Mouse (Mus musculus) left cerebral cortex, adult 9 months (tissue): ENCODE data around the gene Rapgefl1.
"Not testable (repeated sequence)": the region's sequence is repeated elsewhere in the genome, so short reads cannot be mapped to it uniquely, and the experiment has no call there.

Experiments used
- DNase-seq, 2 experiments: peaks; one replicate each; pipeline ENCODE4 v3.0.0; 2022; ENCODE audit warnings: low spot score in 2 of 2

Rapgefl1 gene

DNA sequence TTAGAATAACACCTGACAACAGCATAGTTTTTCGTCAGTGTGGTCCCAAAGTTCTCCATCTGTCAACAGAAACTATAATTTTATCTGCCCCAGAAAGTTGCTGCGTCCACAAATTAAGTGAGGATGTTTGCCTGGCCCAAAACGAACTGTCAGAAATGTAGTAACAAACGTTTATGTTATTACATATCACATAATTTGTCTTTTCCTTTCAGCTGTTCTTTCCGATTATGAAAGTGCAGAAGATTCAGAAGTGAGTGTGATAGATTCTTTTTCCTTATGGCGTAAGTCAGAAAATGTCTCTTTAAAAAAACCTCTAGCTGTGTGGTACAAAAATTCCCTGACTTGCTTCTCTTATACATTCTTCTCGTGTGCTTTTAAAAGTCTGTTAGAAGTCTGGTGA is 25.9 kb upstream of the Rapgefl1 start:
- DNase-seq, result no peak

GRCm38 (mm10) chr11:98816706-98817239 is 19.8 kb upstream of the Rapgefl1 start:
- no peak for DNase-seq

- DNase-seq, result no peak
Measured at GRCm38 (mm10) chr11:98820968-98821367, 15.6 kb upstream of the Rapgefl1 start.

DNA sequence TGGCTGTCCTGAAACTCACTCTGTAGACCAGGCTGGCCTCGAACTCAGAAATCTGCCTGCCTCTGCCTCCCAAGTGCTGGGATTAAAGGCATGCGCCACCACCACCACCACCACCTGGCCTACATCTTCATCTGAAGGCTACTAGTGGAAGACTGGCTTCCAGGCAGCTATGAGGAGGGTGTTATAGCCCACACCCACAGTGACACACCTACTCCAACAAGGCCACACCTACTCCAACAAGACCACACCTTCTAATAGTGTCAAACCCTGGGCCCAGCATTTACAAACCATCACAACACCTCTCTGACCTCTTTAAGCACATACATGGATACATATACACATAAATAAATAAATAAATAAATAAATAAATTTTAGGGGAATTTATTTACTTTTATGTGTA is 10.5 kb upstream of the Rapgefl1 start:
- DNase-seq, result not testable (repeated sequence)

- no peak for DNase-seq
Measured at GRCm38 (mm10) chr11:98827877-98828276, 8.7 kb upstream of the Rapgefl1 start.

DNA sequence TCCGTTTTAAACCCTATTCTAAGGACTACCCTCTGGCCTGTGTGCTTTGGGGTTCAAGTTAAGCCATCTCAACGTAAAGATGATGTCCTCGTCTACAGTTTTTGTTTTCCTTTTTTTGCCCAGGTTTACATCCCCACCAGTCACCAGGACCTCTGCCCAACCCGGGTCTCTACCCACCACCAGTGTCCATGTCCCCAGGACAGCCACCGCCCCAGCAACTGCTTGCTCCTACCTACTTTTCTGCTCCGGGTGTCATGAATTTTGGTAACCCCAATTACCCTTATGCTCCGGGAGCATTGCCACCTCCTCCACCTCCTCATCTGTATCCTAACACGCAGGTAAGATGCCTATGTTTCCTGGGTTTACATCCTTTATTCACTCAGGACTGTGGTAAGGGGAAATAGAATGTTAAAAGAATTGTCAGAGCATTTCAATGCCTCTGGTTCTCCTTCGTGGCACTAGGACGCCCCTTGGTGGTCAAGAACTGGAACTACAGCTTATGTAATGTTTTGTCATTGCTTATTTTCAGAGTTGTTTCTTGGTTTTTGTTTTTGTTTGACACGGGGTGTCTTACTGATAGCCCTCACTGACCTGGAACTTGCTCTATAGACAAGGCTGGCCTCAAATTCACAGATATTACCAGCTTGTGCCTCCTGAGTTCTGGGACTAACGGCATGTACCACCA is 7.4 kb upstream of the Rapgefl1 start:
- DNase-seq, result no peak

- DNase-seq, result no peak
Measured at GRCm38 (mm10) chr11:98829875-98830274, 6.7 kb upstream of the Rapgefl1 start.

DNA sequence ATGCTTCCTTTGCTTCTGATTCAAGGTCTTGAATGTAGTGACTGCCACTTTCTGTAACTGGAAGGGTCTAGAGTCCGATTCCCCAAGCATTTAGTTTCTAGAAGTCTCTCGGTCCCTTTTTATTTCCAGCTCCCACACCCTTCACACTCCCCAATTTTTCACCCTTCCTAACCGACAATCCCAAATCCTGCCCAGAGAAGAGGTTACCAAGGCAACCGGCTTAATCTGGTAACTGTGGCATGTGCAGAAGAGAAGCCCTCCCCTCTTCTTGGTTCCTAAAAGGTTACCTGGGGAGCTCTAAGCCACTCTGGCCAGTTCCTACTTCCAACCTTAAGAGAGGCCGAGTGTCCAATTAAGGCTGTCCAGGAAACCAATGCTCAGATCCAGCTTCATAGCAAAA is 1.3 kb upstream of the Rapgefl1 start:
- DNase-seq, result peak in 1 of 2 experiments; percentile 50

DNA sequence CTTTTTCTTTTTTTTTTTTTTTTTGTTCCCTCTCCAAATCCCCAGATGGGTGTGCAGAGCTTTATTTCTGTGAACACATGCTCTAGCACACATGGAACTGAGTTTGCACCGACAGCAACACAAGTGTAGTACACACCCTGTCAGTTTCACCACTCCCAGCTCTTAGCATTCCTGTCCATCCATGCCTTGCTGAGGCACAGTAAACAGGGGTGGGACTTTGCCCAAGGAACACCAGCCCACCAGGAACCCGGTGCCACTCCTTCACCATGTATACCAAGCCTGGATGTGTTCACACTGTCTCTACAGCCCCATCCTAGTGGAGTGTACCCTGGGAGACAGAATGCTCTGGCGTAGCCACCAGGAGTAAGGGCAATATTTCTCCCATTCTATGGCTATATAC is 860 bp upstream of the Rapgefl1 start:
- no peak for DNase-seq

DNA sequence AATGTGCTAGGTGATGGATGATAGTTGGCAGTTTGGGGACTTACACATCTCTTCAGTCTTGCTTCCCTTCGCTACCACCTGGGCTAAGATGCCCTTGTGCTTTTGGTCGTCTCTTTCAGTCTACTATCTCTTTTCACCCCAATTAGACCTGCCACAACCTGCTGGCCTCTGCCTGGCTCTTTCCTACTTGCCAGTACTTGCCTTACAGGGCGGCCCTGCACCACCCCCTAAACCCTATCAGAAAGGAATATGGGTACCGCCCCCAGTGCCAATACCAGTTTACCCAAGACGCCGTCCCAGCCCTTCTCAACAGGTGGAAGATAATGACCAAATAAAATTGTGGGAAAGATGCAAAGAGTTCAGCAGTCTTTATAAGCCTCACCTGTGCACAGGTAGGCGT is 457 bp upstream of the Rapgefl1 start:
- no peak for DNase-seq

DNA sequence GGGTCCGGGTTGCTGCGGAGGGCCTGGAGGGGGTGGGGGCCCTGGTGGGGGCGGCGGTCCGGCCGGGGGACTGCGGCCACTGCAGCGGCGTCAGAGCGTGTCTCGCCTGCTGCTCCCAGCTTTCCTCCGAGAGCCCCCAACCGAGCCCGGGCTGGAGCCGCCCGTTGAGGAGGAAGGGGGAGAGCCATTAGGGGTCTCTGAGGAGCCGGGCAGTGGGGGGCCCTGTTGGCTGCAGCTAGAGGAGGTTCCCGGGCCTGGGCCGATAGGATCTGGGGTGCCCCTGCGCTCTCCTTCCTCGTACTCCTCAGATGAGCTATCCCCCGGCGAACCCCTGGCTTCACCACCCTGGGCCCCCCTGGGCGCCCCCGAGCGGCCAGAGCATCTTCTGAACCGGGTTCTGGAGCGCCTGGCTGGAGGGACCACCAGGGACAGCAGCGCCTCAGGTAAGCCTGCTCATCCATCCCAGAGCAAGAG is 683 bp downstream of the Rapgefl1 start:
- DNase-seq, result no peak

GRCm38 (mm10) chr11:98837917-98838316 is 1.3 kb downstream of the Rapgefl1 start:
- peak in 1 of 2 experiments; percentile 41 for DNase-seq

DNA sequence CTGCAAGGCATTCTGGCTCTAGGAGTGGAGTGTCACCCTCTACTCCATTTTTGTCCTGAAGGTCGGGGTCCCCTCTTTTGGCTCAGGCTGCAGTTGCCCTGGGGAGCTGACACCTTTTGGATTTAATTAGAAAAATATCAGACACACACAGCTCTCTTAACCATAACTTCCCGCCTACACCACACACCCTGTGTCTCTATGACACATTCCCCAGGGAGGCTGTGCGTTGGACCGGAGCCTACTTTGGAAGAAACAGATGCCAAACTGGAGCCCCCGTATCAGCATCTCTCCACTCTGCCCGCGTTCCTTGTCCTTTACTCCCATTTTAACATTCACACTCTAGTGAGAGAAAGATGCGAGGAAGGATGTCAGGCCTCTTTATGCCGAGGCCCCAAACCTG is 1.9 kb downstream of the Rapgefl1 start:
- peak; percentile 57 to 86 for DNase-seq

- DNase-seq, result no peak
Measured at GRCm38 (mm10) chr11:98839402-98839801, 2.8 kb downstream of the Rapgefl1 start.

DNA sequence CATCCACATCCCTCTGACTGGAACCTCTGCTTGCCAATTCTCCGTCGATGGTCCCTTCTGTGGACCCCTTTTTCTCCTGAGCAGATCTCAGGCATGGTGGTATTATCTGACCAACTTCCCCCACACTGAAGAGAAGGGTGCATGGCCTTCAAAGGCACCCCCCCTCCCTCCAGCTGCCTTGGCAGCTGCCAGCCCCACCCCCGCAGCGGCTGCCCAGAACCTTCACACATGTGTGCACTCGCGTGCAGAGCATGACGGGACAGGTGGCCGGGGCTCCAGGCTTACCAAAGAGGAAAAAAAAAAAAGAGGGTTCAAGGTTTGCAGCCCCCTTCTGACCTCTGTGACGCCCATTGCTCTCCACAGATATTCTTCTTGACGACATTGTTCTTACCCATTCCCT is 3.3 kb downstream of the Rapgefl1 start:
- no peak for DNase-seq

DNA sequence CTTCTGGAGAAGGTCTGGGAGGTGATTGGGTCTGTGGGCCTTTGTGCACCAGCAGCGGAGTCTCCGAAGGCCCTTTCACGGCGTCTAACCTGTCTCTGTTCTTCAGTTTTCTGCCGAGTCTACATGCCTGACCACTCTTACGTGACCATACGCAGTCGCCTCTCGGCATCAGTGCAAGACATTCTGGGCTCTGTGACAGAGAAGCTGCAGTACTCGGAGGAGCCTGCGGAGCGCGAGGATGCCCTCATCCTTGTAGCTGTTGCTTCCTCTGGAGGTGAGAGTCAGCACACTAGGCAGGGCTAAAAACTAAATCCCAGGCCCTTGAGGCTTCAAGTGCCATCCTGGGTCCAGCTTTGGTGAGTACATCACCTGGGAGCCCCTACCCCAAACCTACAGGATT is 9.4 kb downstream of the Rapgefl1 start:
- DNase-seq, result no peak

DNA sequence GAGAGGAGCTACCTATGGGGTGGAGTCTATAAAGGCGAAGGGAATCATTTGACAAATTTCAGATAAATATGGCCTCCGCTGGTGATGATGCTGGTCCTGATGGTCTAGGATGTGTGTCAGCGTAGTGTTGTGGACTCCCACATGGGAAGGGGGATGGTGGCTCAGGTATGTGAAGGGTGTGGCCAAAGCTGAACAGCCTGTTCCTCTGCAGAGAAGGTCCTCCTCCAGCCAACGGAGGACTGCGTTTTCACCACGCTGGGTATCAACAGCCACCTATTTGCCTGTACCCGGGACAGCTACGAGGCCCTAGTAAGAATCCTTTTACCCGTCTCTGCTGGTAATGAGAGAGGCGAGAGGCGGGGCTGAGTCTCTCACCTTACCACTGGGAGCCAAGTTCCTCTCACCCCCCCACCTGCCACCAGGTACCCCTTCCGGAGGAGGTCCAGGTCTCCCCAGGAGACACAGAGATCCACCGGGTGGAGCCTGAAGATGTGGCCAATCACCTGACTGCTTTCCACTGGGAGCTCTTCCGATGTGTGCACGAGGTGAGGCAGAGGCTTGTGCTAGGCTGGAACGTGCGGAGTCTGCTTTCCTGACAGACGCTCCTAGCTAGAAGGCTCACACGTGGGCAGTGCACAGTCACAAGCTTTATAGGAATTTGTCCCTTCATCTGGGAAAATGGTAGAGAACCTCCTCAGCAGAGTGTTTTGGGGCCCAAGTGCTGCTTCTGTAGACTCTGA is 10.4 kb downstream of the Rapgefl1 start:
- no peak for DNase-seq

DNA sequence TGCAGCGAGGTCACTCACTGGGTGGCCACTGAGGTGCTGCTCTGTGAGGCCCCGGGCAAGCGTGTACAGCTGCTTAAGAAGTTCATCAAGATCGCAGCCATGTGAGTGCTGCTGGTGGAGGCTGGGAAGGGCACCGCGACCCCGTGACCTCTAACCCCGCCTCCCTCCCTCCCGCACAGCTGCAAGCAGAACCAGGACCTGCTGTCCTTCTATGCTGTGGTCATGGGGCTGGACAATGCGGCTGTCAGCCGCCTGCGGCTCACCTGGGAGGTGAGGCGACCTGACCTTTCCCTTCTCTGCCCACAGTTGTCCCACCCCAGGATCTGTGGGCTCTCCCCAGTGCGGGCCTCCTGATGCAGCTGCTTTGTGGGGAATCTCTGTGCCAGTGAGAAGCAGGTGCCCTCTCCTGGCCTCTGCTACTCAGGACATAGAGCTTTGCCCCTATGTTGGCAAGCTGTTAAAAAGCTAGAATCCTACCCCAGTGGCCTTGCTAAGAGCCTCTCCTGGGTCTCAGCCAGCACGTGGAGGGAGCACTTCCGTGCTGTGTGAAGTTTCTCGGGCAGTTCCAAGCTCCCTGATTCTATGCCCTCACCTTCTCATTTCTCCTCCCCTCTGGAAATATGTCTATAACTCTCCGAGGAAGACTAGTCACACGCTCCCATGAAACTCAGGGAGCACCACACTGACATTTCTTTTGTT is 12.8 kb downstream of the Rapgefl1 start:
- no peak for DNase-seq

DNA sequence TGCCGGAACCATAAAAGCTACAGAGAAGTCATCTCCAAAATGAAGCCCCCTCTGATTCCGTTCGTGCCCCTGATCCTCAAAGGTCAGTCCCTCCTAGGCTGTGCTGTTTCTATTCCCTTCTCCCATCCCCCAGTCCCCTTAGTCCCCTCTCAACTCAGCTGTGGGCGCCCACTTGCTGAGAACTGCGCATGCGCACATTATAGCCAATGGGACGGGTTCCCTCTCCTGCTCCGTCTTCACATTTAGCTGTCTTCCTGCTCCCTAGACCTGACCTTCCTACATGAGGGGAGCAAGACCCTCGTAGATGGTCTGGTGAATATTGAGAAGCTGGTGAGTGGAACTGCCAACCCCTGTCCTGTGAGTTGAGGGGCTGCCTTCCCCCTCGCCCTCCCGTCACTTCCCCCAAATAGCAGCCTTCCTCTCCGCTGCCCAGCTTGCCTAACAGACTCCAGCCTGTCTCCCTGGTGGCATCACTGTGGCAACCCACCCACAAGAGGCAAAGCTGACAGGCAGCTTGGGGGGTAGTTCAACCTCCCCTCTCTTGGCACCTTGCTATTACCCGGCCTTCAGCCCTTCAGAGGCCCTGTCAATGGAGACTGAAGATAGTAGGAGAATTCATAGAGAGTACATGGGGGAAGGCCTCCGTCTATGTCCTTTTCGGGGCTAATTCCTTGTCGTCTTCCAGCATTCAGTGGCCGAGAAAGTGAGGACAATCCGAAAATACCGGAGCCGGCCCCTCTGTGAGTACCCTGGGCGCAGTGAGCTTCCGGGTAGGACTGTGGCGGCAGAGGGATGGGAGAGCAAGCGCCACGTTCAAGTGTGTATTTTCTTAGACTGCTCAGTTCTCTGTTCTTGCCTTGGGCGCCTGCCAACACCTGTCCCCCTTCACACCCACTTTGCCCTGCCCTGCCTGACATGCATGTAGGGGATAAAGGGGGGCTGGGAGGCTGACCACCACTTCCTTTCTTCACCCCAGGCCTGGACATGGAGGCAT is 13.8 kb downstream of the Rapgefl1 start:
- DNase-seq, result no peak

- no peak for DNase-seq
Measured at GRCm38 (mm10) chr11:98854116-98854515, 17.5 kb downstream of the Rapgefl1 start.

GRCm38 (mm10) chr11:98854659-98855058 is 18.1 kb downstream of the Rapgefl1 start:
- no peak for DNase-seq
